Mouse (Mus musculus) spleen, postnatal 4 days (tissue): ENCODE data around the gene Nop2.
A peak's percentile ranks its signal among the peaks of the same experiment; 100 is the strongest.

Source experiments
- DNase-seq, 2 experiments: peaks; one replicate each; pipeline ENCODE4 v3.0.0; 2022; ENCODE audit warnings: low spot score in 2 of 2

The Nop2 gene

DNA sequence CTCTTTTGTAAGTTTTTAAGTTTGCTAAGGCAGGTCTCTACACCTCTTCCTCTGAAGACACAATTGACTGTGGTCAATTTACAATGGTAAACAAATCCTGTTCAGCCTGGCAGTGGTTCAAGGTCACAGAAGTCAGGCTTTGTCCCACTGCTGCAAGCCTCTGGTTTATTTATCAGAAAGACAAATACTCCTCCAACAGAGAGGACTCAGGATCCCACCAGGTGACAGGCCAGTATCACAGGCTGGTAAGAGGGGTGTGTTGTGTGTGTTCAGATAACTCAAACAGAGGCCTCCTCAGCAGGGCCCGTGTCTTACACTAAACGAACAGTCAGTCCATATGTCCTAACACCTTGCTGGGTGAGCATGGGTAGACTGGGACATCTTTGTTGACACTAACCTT lies 40.8 kb downstream of the Nop2 start:
- DNase-seq = no peak

GRCm38 (mm10) chr6:125173256-125173655 lies 41.5 kb downstream of the Nop2 start:
- no peak for DNase-seq

- DNase-seq = no peak
These were observed 43.8 kb downstream of the Nop2 start for GRCm38 (mm10) chr6:125175469-125175868.

GRCm38 (mm10) chr6:125179601-125180000 lies 47.9 kb downstream of the Nop2 start:
- no peak for DNase-seq

DNA sequence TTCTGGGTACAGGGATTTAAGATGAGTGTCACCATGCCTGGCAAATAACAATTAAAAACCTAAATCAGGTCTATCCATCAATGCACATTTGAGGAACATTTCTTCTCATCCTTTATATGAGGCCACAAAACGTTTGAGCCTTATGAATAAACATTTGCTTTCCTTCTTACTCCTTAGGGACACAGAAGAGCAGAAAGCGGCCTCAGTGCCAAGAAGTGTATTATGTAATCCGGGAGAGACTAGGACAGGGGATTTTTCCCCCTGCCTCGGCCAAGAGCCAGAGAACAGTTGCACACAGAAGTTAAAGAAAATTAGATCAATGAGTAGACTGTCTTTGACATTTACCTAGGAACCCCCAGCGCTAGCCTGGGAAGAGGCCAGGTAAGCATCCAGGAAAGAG lies 50.4 kb downstream of the Nop2 start:
- no peak for DNase-seq

GRCm38 (mm10) chr6:125186203-125186602 lies 54.5 kb downstream of the Nop2 start:
- DNase-seq = no peak

GRCm38 (mm10) chr6:125190816-125191215 lies 59.1 kb downstream of the Nop2 start:
- no peak for DNase-seq

GRCm38 (mm10) chr6:125191332-125192015 lies 59.8 kb downstream of the Nop2 start, which contains the start of the genes Ncapd2 and Mrpl51:
TSS of gene Ncapd2 (minus strand) at chr6:125191701.
TSS of gene Mrpl51 (plus strand) at chr6:125191801.
- peak; percentile 98 to 99 for DNase-seq

DNA sequence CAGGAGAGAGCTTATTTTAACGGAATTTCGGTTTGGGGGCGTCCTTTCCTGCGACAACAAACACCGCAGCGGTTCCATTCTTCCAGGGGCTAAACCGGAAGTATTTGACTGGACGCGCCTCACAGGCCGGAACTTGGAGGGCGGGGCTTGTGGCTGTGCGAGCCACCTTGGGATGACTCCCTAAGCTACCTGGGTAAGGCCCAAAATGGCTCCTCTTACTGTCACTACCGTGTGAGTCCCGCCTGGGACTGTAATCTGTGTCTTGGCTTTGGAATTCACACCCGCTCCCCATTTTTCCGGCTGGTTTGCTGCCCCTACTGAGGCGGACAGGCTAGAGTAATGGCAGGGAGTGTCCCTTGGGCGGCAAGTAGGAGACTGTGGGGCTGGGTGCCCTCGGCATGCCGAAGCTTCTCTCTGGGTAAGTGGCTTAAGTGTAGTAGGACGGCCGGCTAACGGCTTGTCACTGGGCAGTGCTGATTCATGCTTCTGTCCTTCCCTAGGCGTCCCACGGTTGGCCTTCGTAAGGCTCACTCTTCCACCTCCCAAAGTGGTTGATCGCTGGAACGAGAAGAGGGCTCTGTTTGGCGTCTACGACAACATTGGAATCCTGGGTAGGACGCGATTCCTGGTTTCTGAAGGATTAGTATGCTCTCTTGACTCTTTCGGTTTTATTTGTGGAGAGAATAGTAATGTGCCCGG lies 60.5 kb downstream of the Nop2 start:
- peak; percentile 94 to 96 for DNase-seq

- DNase-seq = no peak
These were observed 61.1 kb downstream of the Nop2 start for GRCm38 (mm10) chr6:125192841-125193240.

DNA sequence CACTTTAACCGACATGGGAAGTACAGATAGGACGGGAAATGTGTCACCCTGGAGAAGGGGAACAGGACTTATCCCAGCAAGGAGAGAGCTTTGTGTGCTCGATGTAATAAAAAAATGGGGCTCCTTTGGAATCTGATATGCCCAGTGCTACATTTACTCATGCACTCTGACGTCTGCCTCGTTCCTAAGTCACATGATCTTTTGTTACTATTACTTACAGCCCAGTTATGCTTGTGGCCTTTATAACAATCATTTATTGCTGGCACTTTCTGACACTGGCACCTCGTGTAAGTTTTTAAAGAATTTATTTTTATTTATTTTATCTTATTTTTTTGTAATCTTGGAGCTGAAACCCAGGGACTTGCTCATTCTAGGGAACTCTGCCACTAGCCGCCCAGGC lies 61.7 kb downstream of the Nop2 start:
- DNase-seq = no peak
